Mouse (Mus musculus) cerebellum, adult 8-10 months (tissue): Measurements from ENCODE around the gene Clk4.

Source experiments
- DNase-seq: peaks from one replicate; pipeline ENCODE4 v3.0.0; 2022

Clk4 gene

DNA sequence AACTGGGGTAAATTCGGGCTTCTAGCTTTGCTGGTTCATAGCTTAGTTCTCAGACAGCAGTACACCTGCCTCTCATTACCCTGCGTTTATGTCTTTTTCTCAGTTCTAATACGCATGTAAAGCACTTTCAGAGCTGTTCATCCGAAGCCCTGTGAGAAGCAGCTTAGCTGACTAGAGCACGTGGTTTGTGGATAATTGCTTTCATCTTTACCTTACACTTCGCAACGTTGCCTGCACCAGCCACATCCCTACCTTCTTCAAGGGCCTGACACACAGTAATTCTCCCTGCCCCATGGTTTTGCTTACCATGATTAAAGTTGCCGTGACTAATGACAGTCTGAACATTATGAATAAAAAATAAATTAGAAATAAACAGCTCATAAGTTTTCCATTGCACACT, 50.3 kb downstream of the Clk4 start:
- no peak for DNase-seq

DNA sequence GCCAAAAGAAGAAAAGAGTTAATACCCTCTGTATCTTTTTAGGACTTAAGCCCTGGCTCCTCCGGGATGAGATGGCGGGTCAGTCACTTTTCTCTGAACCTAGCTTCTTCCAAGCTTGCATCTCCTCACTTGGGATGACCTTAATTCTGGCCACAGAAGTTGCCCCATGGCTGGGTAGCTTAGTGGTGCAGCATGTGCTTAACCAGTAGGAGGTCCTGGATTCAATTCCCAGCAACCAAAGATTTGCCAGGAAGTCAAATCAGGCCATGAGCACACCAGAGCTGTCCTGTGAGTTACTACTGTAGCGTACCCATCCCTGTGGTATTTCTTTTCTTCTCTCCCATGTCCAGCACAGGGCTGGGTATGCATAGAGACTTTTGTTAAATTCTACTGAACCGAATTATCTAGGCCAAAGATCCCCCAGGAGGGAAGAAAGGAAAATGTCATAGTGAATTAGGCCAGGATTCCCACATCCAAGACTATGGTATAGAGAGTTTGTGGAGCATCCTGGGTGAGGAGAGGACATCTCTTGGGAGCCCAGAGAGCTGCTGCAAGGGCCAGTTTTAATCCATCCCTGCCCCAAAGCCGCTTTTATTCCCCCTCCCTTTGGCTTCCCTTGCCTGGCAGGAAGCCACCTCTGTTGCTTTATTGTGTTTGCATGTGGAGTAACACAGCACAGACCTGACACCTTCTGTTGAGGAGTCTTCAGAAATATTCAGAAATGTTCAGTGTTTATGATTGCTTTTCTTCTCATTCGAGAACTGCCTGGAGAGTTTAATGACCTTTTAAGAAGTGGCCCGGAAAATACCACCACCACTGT, 54.7 kb downstream of the Clk4 start:
- DNase-seq = peak; percentile 18

DNA sequence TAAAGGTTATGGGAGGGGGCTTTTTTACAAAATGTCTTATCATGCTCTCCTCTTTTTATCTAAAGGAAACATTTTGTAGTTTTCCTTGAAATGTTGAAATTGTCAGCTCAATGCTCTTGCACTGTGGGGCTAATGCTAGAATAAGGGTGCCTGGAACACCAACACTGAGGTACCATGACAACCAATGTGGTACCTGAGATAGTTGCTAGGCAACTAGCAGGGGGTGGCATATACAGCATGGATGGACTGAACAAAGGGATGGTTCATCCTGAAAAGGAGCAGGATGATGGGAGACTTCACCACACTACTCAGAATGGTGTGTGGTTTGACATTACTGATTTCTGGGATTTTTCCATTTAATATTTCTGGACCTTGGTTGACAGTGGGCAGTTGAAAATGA, 59.1 kb downstream of the Clk4 start:
- DNase-seq = no peak

DNA sequence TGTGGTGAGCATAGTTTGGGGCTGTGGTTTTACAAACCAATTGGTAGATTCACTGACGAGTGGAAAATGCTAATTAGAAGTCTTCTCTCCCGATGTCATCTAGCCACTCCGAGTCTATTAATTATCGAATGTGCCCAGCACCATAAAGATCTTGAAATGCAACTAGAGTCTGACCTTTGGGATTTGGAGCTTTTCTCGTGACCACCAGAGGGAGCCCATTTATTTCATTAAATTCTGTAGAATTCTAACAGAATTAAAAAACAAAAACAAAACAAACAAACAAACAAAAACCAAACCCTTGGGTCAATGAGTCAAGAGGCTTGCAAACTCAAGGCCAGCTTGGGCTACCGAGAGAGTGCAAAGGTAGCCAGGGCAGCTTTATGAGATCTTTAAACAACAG, 65.4 kb downstream of the Clk4 start:
- DNase-seq = no peak

DNA sequence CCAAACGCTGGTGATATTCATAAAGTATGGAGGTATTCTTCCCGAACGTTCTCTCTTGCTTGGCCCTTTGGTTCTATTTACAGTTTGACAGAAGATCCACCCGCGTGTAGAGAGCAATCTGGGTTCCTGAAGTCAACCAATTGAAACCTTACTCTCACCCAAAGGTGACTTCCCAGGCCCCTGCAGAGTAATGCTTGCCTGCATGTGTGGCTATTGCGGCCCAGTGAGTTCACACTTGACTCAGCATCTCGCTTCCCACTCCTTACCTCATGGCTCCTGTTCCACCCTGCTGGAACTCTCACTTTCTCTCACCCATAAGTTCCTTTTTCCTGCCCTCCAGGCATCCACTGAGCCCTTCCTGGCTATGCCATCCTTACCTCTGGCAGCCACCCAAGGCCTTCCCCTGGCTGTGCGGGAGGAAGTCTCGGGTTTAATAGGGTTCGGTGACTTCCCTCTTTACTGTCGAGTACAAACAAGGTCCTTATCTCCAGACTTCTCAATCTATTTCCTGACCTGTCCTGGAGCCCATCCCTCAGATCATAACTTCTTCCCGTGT, 66.9 kb downstream of the Clk4 start:
- DNase-seq = no peak

DNA sequence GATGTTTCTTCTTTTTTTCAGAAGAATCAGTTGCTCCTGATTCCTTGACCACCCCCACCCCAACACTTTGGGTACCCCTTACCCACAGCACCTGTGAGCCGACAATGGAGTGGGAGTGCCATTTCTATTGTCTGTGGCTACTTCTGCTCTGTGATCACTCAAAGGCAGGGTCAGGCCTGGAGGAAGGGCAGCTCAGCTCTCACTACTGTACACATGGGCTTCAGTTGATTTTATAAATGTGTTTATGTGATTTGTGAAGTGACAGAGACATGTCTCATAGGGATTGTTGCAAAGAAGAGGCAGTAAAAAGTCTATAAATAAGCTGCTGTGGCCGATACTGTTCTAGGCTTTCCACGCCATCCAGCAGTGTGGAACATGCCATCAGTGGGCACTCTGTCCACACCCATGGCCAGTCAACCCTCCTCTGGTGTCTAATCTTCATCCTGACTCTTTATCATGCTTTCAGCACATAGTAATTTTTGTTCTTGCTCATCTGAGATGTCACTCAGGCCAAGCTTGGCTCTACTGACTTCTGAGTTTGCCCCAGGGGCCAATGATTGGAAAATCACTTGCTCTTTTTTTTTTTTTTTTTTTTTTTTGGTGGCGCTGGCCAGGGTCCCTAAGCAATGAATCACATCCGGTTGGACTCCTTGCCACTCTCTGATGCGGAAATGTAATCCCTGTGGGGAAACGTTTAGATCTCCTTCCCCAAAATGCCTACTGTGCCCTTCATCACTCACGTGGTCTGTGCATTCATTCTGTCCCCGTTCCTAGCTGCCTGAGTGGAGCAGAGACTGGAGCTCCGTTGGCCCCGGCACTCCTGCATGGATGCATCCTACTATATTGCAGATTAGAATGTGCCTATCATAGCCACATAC, 68.5 kb downstream of the Clk4 start:
- DNase-seq = no peak
